Mouse (Mus musculus) G1E (cell line): ENCODE results near the gene Adam12. TPM values are rescaled to one million over a fixed set of nuclear protein-coding genes. Genes with fewer than 3 reads are reported as not detected.
"Not testable (repeated sequence)": the region's sequence is repeated elsewhere in the genome, so short reads cannot be mapped to it uniquely, and the experiment has no call there.

Source experiments
- ATAC-seq: 2 replicates; pipeline ENCODE4 v1.8.0; 2016; ENCODE audit warnings: mild to moderate bottlenecking; ENCODE audit not compliant: insufficient number of reproducible peaks, poor library complexity, low FRiP score, severe bottlenecking; ENCODE audit errors: extremely low read depth
- DNase-seq: peaks from one replicate; pipeline ENCODE4 v3.0.0; 2012; ENCODE audit warnings: low spot score
- H3K27me3 ChIP-seq: 2 replicates; pipeline ENCODE4 v1.6.1; 2012; ENCODE audit warnings: mild to moderate bottlenecking, low read length, inconsistent platforms; ENCODE audit not compliant: insufficient read depth
- H3K36me3 ChIP-seq: replicated peaks from 2 replicates; pipeline ENCODE3; 2012; ENCODE audit warnings: mild to moderate bottlenecking, inconsistent platforms
- H3K4me1 ChIP-seq: 2 replicates; pipeline ENCODE4 v1.6.1; 2012; ENCODE audit warnings: low read depth, low read length, inconsistent platforms, mixed read lengths; ENCODE audit not compliant: insufficient read depth
- H3K4me3 ChIP-seq: 2 replicates; pipeline ENCODE4 v1.5.1; 2012; ENCODE audit warnings: low read depth, mild to moderate bottlenecking, inconsistent platforms, low read length, moderate library complexity, mixed read lengths
- H3K9me3 ChIP-seq: replicated peaks from 2 replicates; pipeline ENCODE4 v1.6.1; 2012; ENCODE audit warnings: inconsistent platforms
- CTCF ChIP-seq: IDR thresholded peaks from 2 replicates; pipeline ENCODE4 v1.5.1; 2012; ENCODE audit warnings: low read depth, low read length, inconsistent platforms, mixed read lengths
- GATA1 ChIP-seq: IDR thresholded peaks from 2 replicates; pipeline ENCODE4 v1.6.1; 2012; ENCODE audit warnings: borderline replicate concordance, low read length, inconsistent platforms, mixed read lengths
- GATA2 ChIP-seq: IDR thresholded peaks from 2 replicates; pipeline ENCODE4 v1.6.1; 2012; ENCODE audit warnings: low read depth, low read length, inconsistent platforms, borderline replicate concordance
- POLR2AphosphoS5 ChIP-seq: IDR thresholded peaks from 2 replicates; pipeline ENCODE4 v1.6.1; 2012; ENCODE audit warnings: low read depth, low read length, inconsistent platforms; ENCODE audit not compliant: insufficient replicate concordance
- TAL1 ChIP-seq: conservative IDR thresholded peaks from 2 replicates; pipeline ENCODE4 v1.6.1; 2012; ENCODE audit warnings: low read depth, low read length, inconsistent platforms, mixed read lengths
- polyA plus RNA-seq: library from polyadenylated mRNA; stranded (reverse); fragments of >175 nt; gene quantifications from 2 replicates; pipeline ENCODE4 v1.2.3, GENCODE M21; 2012
- total RNA-seq, 2 experiments: library from RNA; stranded (forward) in 1 of 2; stranded (reverse) in 1 of 2; fragments of 200-1000 nt in 1 of 2; fragments of >200 nt in 1 of 2; fragmentation: Nextera tagmentation in 1 of 2; gene quantifications; 2 replicates each; pipeline ENCODE4 v1.2.3; 2014 to 2017

The Adam12 gene
- total and polyA plus RNA-seq, 3 experiments = 0.16 TPM; not detected in 2

DNA sequence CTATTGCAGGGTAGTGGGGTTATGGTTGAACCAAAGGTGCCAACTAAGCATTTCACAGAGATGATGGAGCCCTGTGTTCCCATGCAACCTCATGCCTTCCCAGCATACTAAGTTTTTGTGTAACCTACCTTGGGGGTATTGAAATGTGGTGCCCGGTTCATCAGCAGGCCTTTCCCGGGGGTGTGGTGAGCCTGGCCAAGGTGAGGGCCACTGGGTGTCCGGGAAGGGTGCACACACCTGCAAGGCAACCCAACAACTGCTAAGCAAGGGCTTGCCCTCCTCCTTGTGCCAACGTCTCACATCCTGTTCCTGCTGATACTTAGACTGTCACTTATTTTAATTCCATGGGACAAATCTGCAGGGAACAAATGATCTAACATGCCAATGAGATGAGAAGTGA, 323.0 kb downstream of the Adam12 start:
- no peaks in the 10 kb centered on the region for H3K4me1 ChIP-seq
- H3K27me3 ChIP-seq = no peaks in the 10 kb centered on the region
- DNase-seq (no peak), ATAC-seq (no peak)
- H3K36me3 ChIP-seq = no peaks in the 10 kb centered on the region
- no peak for TF ChIP-seq TAL1
- TF ChIP-seq POLR2AphosphoS5 = no peak
- no peak for TF ChIP-seq GATA1
- TF ChIP-seq GATA2 = no peak
- TF ChIP-seq CTCF = no peak
- H3K9me3 ChIP-seq = peaks cover 40% of the 10 kb centered on the region
- H3K4me3 ChIP-seq = no peak overlapping the region

DNA sequence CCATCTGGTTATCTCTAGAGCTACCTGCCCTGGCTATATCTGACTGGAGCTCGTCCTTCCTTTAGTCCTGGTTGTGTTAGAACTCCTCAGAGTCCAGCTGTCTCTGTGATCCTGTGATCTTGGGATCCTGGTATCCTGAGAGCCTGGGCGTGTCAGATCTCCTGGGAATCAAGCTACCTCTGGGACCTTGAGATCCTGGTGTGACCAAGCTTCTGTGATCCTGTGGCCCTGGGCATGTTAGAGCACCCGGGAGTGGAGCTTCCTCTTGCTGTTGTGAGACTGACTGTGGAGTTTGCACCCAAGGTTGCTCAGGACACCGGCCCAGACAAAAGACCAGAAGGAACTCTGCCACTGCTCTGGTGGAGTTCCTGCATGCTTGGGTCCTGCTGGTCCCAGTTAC, 332.6 kb downstream of the Adam12 start:
- ATAC-seq (no peak), DNase-seq (no peak)
- no peaks in the 10 kb centered on the region for H3K27me3 ChIP-seq
- H3K4me3 ChIP-seq = no peak overlapping the region
- TF ChIP-seq GATA1 (no peak), CTCF (no peak), GATA2 (no peak), TAL1 (no peak), POLR2AphosphoS5 (no peak)
- H3K36me3 ChIP-seq = no peaks in the 10 kb centered on the region
- H3K9me3 ChIP-seq = peaks cover 18% of the 10 kb centered on the region
- no peaks in the 10 kb centered on the region for H3K4me1 ChIP-seq

DNA sequence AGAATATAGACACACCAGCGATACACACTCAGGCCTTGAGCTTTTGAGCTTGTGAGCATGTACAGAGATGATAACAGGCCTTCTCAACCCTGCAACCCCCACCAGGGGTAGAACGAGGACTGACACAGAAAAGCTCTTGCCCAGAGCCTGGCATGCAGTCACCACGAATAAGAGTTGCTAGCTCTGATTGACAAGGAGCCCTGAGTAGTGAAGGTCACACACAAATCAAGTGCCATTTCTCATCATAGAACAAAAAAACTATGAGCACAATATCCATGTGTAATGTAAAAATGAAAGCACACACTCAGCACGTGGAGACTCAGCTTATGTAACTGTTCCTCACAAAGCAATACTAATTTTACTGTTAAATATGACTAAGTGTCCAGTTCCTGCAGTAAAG, 340.1 kb downstream of the Adam12 start:
- TF ChIP-seq TAL1 = no peak
- no peak for TF ChIP-seq CTCF
- TF ChIP-seq GATA2 = no peak
- TF ChIP-seq POLR2AphosphoS5 = no peak
- TF ChIP-seq GATA1 = no peak
- DNase-seq = no peak

DNA sequence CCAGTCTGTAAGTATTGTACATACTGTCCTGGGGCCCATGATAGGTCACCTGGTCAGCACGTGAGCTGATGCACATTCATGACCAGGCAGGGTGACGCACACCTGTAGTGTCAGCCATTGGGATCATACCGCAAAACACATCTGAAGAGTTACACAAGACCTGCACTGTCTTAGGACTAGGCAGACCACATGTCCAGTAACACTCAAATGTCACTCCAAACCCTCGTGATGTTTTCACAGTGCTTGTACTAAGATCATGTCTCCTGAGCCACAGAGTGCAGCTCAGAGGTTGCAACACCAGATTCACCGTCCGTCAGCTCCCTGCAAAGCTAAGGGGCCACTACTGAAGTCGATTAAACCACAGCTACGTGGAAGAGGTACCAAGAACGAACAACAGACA, 340.6 kb downstream of the Adam12 start:
- Histone ChIP-seq H3K4me1 (no peaks in the 10 kb centered on the region), H3K4me3 (no peak overlapping the region), H3K27me3 (no peaks in the 10 kb centered on the region), H3K9me3 (peaks cover 25% of the 10 kb centered on the region), H3K36me3 (no peaks in the 10 kb centered on the region)
- TF ChIP-seq TAL1 (no peak), GATA2 (no peak), POLR2AphosphoS5 (no peak), CTCF (no peak), GATA1 (no peak)
- ATAC-seq = no peak
- DNase-seq = no peak

More for the DNA sequence above, 340.1 kb downstream of the Adam12 start:
- Histone ChIP-seq H3K4me1 (no peaks in the 10 kb centered on the region), H3K9me3 (peaks cover 25% of the 10 kb centered on the region), H3K4me3 (no peak overlapping the region), H3K36me3 (no peaks in the 10 kb centered on the region), H3K27me3 (no peaks in the 10 kb centered on the region)
- no peak for ATAC-seq

DNA sequence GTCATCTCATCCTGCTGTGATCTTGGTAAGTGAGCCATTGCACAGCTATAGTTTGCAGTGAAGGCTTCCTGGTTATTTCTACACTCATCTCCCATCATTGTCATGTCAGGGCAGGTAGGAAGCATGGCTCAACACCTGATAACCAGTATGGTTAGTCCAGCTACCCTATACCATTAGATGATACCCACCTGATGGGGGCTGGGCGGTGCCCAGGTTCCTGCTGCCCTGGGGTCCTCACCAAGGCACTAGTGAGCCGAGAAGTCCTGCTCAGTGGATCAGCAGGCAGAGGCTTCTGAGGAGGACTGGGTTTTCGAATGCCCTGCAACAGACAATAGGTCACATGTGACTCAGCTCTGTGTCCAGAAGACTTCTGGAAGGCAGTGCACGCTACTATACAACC, 342.0 kb downstream of the Adam12 start:
- H3K27me3 ChIP-seq = no peaks in the 10 kb centered on the region
- H3K9me3 ChIP-seq = peaks cover 25% of the 10 kb centered on the region
- DNase-seq (no peak), ATAC-seq (no peak)
- H3K4me3 ChIP-seq = no peak overlapping the region
- H3K4me1 ChIP-seq = no peaks in the 10 kb centered on the region
- H3K36me3 ChIP-seq = no peaks in the 10 kb centered on the region
- TF ChIP-seq GATA2 = no peak
- TF ChIP-seq GATA1 = no peak
- TF ChIP-seq POLR2AphosphoS5 = no peak
- no peak for TF ChIP-seq TAL1
- TF ChIP-seq CTCF = no peak

DNA sequence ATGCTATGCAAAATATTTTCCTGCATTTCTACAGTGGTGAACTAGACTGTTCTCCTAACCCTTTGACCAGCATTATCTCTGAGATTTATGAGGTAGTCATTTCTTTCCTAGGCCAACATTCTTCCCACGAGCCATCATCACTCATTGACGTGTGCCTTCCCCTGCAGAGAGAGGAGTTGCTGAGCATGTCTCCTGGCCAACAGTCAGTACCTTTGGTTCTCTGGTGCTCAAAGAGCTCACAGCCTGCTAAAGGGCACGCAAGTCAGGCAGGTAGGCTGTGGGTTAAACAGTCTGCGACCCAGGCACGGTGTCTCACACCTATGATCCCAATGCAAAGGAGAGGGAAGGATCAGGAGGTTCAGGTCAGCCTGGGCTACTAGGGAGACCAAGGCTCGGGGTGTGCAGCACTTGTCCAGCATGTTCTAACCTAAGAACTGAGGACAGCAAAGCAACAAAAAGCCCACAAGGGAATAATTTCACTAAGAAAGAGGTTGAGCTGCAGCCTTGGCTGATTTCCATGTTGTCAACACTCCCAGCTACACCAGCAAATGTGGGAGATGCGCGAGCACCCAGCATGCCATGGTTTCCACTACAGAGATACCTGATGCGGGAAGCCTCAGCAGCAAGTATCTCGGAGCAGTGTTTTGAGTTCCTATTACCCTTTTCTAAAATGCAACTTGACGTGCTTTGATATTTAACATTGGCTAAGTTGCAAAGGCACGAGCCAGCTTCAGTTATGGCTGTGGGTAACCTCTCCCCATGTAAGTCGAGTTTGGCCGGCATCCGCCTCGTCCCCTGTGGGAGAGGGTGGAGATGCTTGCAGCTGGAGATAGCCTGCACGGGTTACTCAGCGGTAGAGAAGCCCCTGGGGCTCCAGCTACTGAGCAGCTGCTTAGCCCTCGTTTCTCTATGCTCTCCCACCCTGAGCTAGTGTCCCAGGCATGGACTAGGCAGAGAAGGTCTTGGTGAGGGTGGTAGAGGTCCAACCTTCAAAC, 342.7 kb downstream of the Adam12 start:
- ATAC-seq (no peak), DNase-seq (no peak)
- H3K36me3 ChIP-seq = no peaks in the 10 kb centered on the region
- H3K4me3 ChIP-seq = no peak overlapping the region
- TF ChIP-seq TAL1 (no peak), GATA1 (no peak), GATA2 (no peak)
- H3K9me3 ChIP-seq = peaks cover 25% of the 10 kb centered on the region
- H3K4me1 ChIP-seq = no peaks in the 10 kb centered on the region
- H3K27me3 ChIP-seq = no peaks in the 10 kb centered on the region

DNA sequence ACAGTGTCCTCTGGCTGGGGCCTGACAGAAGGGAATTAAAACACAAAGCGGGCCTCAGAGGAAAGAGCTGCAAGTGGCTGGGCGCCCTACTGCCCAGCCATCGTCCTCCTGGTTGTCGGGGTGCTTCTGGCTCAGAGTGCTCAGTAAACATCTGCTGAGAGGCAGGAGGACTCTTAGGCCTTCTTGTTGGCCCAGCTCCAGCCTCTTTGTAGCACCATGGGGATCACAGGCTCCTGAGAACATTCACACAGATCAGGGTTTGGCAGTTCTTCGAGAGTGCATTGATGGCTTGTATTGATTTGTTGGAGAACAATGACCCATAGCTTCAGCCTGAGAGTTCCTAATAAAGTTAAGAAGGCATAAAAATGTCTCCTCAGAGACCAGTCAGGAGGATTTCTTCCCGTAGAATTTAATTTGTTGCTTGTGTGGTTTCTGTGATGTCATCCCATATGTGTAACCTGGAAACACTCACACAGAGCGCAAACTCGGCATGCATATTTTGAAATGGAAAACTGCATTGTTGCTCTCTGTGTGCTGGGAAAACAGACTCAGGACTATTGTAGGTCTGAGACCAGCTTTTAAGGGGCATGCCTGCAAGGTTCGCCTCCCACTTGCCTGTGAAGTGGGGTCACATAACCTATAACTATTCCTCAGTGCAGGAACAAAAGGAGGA, 347.1 kb downstream of the Adam12 start:
- not testable (repeated sequence) for H3K4me1 ChIP-seq, H3K27me3 ChIP-seq, H3K4me3 ChIP-seq, H3K36me3 ChIP-seq, ATAC-seq, DNase-seq
- H3K9me3 ChIP-seq = peaks cover 38% of the 10 kb centered on the region
